Mouse (Mus musculus) cerebral cortex, adult 2 months (tissue): ENCODE measurements around the gene Adamts13.

Experiments
- WGBS: fragments of 180-500 bp; shearing (Covaris S2); methylation state at CpG from one replicate; pipeline ENCODE4 v1.1.7; 2018; 5-methylcytosine and 5-hydroxymethylcytosine counted together

Adamts13 gene

GRCm38 (mm10) chr2:26967262-26967661, 6.0 kb upstream of the Adamts13 start:
- 84% methylated on average over 2 of the region's 2 CpGs for WGBS

- 48% methylated on average over 4 of the region's 4 CpGs for WGBS
Measured at GRCm38 (mm10) chr2:26973960-26974359, 744 bp downstream of the Adamts13 start.

GRCm38 (mm10) chr2:26980361-26980760, 7.1 kb downstream of the Adamts13 start:
- 86% methylated on average over 1 of the region's 1 CpGs for WGBS

GRCm38 (mm10) chr2:26984179-26984578, 11.0 kb downstream of the Adamts13 start:
- WGBS: 60% methylated on average over 2 of the region's 2 CpGs

- 89% methylated on average over 5 of the region's 5 CpGs for WGBS
Measured at GRCm38 (mm10) chr2:26984640-26985039, 11.4 kb downstream of the Adamts13 start.

- WGBS: 81% methylated on average over 3 of the region's 3 CpGs
Measured at GRCm38 (mm10) chr2:26993936-26994335, 20.7 kb downstream of the Adamts13 start.

- WGBS: 77% methylated on average over 1 of the region's 1 CpGs
Measured at GRCm38 (mm10) chr2:26997498-26997897, 24.3 kb downstream of the Adamts13 start.

GRCm38 (mm10) chr2:26997993-26998392, 24.8 kb downstream of the Adamts13 start:
- WGBS: 93% methylated on average over 7 of the region's 7 CpGs

- WGBS: 44% methylated on average over 4 of the region's 4 CpGs
Measured at GRCm38 (mm10) chr2:27006255-27006654, 33.0 kb downstream of the Adamts13 start.

GRCm38 (mm10) chr2:27007701-27008100, 34.5 kb downstream of the Adamts13 start:
- WGBS: 52% methylated on average over 7 of the region's 7 CpGs

- under 1% methylated on average over 43 of the region's 43 CpGs for WGBS
Measured at GRCm38 (mm10) chr2:27009714-27010244, 36.6 kb downstream of the Adamts13 start, which contains the start of gene Cacfd1. Gene Cacfd1, plus strand, starts transcription at chr2:27009926.

- WGBS: 46% methylated on average over 5 of the region's 5 CpGs
Measured at GRCm38 (mm10) chr2:27017802-27018201, 44.6 kb downstream of the Adamts13 start.

GRCm38 (mm10) chr2:27019530-27019929, 46.3 kb downstream of the Adamts13 start:
- 80% methylated on average over 2 of the region's 2 CpGs for WGBS

- 65% methylated on average over 1 of the region's 1 CpGs for WGBS
Measured at GRCm38 (mm10) chr2:27021103-27021502, 47.9 kb downstream of the Adamts13 start.

GRCm38 (mm10) chr2:27022612-27023011, 49.4 kb downstream of the Adamts13 start:
- 63% methylated on average over 6 of the region's 6 CpGs for WGBS

GRCm38 (mm10) chr2:27024136-27024535, 50.9 kb downstream of the Adamts13 start:
- WGBS: 49% methylated on average over 14 of the region's 14 CpGs

- 75% methylated on average over 3 of the region's 3 CpGs for WGBS
Measured at GRCm38 (mm10) chr2:27025545-27025944, 52.3 kb downstream of the Adamts13 start.

- WGBS: 83% methylated on average over 3 of the region's 3 CpGs
Measured at GRCm38 (mm10) chr2:27026332-27026731, 53.1 kb downstream of the Adamts13 start.

- WGBS: 46% methylated on average over 10 of the region's 10 CpGs
Measured at GRCm38 (mm10) chr2:27026857-27027617, 53.8 kb downstream of the Adamts13 start.

GRCm38 (mm10) chr2:27027618-27028436, 54.6 kb downstream of the Adamts13 start, which contains the start of gene Slc2a6:
Gene Slc2a6, minus strand, starts transcription at chr2:27027998.
- 1% methylated on average over 38 of the region's 38 CpGs for WGBS

GRCm38 (mm10) chr2:27028437-27029015, 55.3 kb downstream of the Adamts13 start:
- 59% methylated on average over 4 of the region's 4 CpGs for WGBS

- WGBS: 81% methylated on average over 2 of the region's 2 CpGs
Measured at GRCm38 (mm10) chr2:27032361-27032760, 59.1 kb downstream of the Adamts13 start.
